Mouse (Mus musculus) CH12.LX (cell line): ENCODE measurements around the gene Grxcr1.

ENCODE experiments used
- CTCF ChIP-seq, 2 experiments: IDR thresholded peaks in 1 of 2; conservative IDR thresholded peaks in 1 of 2; 2 replicates each; pipeline ENCODE4 v1.5.1; 2011 to 2012; ENCODE audit warnings: low read depth in 2 of 2, low read length in 2 of 2, improper control_type of control experiment in 1 of 2, inconsistent platforms in 1 of 2, mild to moderate bottlenecking in 1 of 2, moderate library complexity in 1 of 2
- ETS1 ChIP-seq: conservative IDR thresholded peaks from 2 replicates; pipeline ENCODE4 v1.6.1; 2012; ENCODE audit warnings: low read depth, mild to moderate bottlenecking, inconsistent platforms, low read length, improper control_type of control experiment, moderate library complexity

GRCm38 (mm10) chr5:67981946-67982526, 49.6 kb upstream of the Grxcr1 start:
- no peak for TF ChIP-seq CTCF (conservative IDR thresholded peaks at IDR 0.05 in 1 of 2, IDR thresholded peaks at IDR 0.05 in 1 of 2; ENCODE audit: low read depth in 2 of 2, low read length in 2 of 2)
- TF ChIP-seq ETS1: no peak
